Mouse (Mus musculus): ENCODE measurements at regions not wholly inside any gene's neighbourhood (a gene's known extent, or its start where the extent isn't known, plus 50 kb on each side); places are given as distances from the start of the nearest gene placed in this dataset.

GRCm38 (mm10) chr3:131756126-131756525 is 191.6 kb downstream of the Papss1 start:
- TF ChIP-seq CTCF (IDR thresholded peaks at IDR 0.05; ENCODE audit: low read depth, low read length) (no peak), TAL1 (conservative IDR thresholded peaks at IDR 0.05; ENCODE audit: low read depth, low read length) (no peak), GATA1 (IDR thresholded peaks at IDR 0.05; ENCODE audit: borderline replicate concordance, low read length) (no peak), POLR2AphosphoS5 (IDR thresholded peaks at IDR 0.05; ENCODE audit: insufficient replicate concordance, low read depth, low read length) (no peak), GATA2 (IDR thresholded peaks at IDR 0.05; ENCODE audit: borderline replicate concordance, low read depth, low read length) (no peak)

All from G1E (cell line).